In genomic region chr15:9155325-9155724, GRCm38 (mm10) we compare ENCODE assay signal across 9 mouse cellular contexts. TPM values are rescaled to one million over a fixed set of nuclear protein-coding genes. Genes with fewer than 3 reads are reported as not detected.
DNase-seq lines count a peak whose midpoint lies in the region; ATAC-seq and TF ChIP-seq lines count a peak whose summit lies in the region.
"Had no signal": no experiment of that assay in that cellular context is flagged by ENCODE, and none has a peak within 500 bp of the region (broad histone marks: within the 10 kb centered on the region; RNA-seq: fewer than 3 reads in every experiment).

TSS of gene Skp2 (minus strand) at chr15:9155425.

- H3K9ac ChIP-seq in neural tube, embryonic 11.5 days (ENCODE audit: low read length), result no peak within 1 kb of the TSS
- no peak within 1 kb of the TSS for H3K9ac ChIP-seq in intestine, postnatal 0 days (ENCODE audit: low read depth, low read length)
- no peak within 1 kb of the TSS for H3K9ac ChIP-seq in neural tube, embryonic 14.5 days (replicated peaks; ENCODE audit: low read depth, low read length)

- no peak for TF ChIP-seq CTCF in intestine, postnatal 0 days (IDR thresholded peaks at IDR 0.05; ENCODE audit: low read depth)

- peaks cover 5% of the 10 kb centered on the region; the same call in 1 of the 2 replicates for H3K36me3 ChIP-seq in neural tube, embryonic 11.5 days (ENCODE audit: control insufficient read depth, insufficient read depth, low read length)
- H3K36me3 ChIP-seq in intestine, postnatal 0 days (ENCODE audit: control insufficient read depth, insufficient read depth), result peaks cover 35% of the 10 kb centered on the region
- peaks cover 26% of the 10 kb centered on the region for H3K36me3 ChIP-seq in neural tube, embryonic 14.5 days (ENCODE audit: control insufficient read depth, insufficient read depth, low read length)

- no peaks in the 10 kb centered on the region for H3K4me1 ChIP-seq in neural tube, embryonic 11.5 days (ENCODE audit: control insufficient read depth, insufficient read depth, low read length)
- no peaks in the 10 kb centered on the region for H3K4me1 ChIP-seq in intestine, postnatal 0 days (replicated peaks; ENCODE audit: control insufficient read depth, insufficient read depth, low read length)
- no peaks in the 10 kb centered on the region for H3K4me1 ChIP-seq in neural tube, embryonic 14.5 days (ENCODE audit: control insufficient read depth, insufficient read depth, low read length)

- no peak for DNase-seq in neural tube, embryonic 11.5 days (ENCODE audit: low spot score)
- DNase-seq in neural tube, embryonic 10.5 days (ENCODE audit: extremely low spot score, low spot score), result no peak
- no peak for DNase-seq in B cell, adult 2 months
- DNase-seq in layer of hippocampus, adult 18-20 months (ENCODE audit: low spot score in 2 of 2), result no peak

- H3K27ac ChIP-seq in neural tube, embryonic 11.5 days (ENCODE audit: low read depth, low read length), result no peak within 1 kb of the TSS
- no peak within 1 kb of the TSS for H3K27ac ChIP-seq in intestine, postnatal 0 days (ENCODE audit: low read depth, low read length)
- no peak within 1 kb of the TSS for H3K27ac ChIP-seq in neural tube, embryonic 14.5 days (ENCODE audit: low read depth, low read length)
- H3K27ac ChIP-seq: layer of hippocampus, adult 2 months had no signal

- no peak for ATAC-seq in neural tube, embryonic 11.5 days (ENCODE audit: insufficient read depth, low FRiP score, low TSS enrichment)
- no peak for ATAC-seq in erythroid progenitor cell, adult 5-6 weeks (replicated peaks; ENCODE audit: low FRiP score, poor library complexity, severe bottlenecking)
- no peak for ATAC-seq in intestine, postnatal 0 days
- no peak for ATAC-seq in neural tube, embryonic 14.5 days (ENCODE audit: low read depth)

- no peaks in the 10 kb centered on the region for H3K27me3 ChIP-seq in neural tube, embryonic 11.5 days (ENCODE audit: control insufficient read depth, insufficient read depth, low read length)
- no peaks in the 10 kb centered on the region for H3K27me3 ChIP-seq in intestine, postnatal 0 days (replicated peaks; ENCODE audit: control insufficient read depth, insufficient read depth, low read length)
- no peaks in the 10 kb centered on the region for H3K27me3 ChIP-seq in neural tube, embryonic 14.5 days (ENCODE audit: control insufficient read depth, insufficient read depth, low read length)

- no peak within 1 kb of the TSS for H3K4me2 ChIP-seq in neural tube, embryonic 11.5 days (ENCODE audit: low read depth)
- H3K4me2 ChIP-seq in intestine, postnatal 0 days (replicated peaks; ENCODE audit: low read depth), result no peak within 1 kb of the TSS
- H3K4me2 ChIP-seq in neural tube, embryonic 14.5 days (ENCODE audit: low read depth, low read length), result no peak within 1 kb of the TSS

- H3K4me3 ChIP-seq in neural tube, embryonic 11.5 days (ENCODE audit: low read depth, low read length), result no peak within 1 kb of the TSS
- no peak within 1 kb of the TSS for H3K4me3 ChIP-seq in intestine, postnatal 0 days (ENCODE audit: low read depth, low read length)
- no peak within 1 kb of the TSS for H3K4me3 ChIP-seq in neural tube, embryonic 14.5 days (ENCODE audit: low read depth, low read length)
- H3K4me3 ChIP-seq: layer of hippocampus, adult 2 months; myocyte had no signal

- no peaks in the 10 kb centered on the region for H3K9me3 ChIP-seq in neural tube, embryonic 11.5 days (ENCODE audit: control insufficient read depth, low read length)
- H3K9me3 ChIP-seq in intestine, postnatal 0 days (ENCODE audit: control insufficient read depth), result no peaks in the 10 kb centered on the region
- H3K9me3 ChIP-seq in neural tube, embryonic 14.5 days (ENCODE audit: control insufficient read depth, low read length), result no peaks in the 10 kb centered on the region

RNA-seq across cellular contexts. Expression of gene Skp2, which starts in this region (rescaled TPM):
- 105 and 113 TPM in 2 replicates for polyA plus RNA-seq in neural tube, embryonic 11.5 days (2014; fragmentation: Nextera tagmentation; extraction: Ambion mirVana)
- total RNA-seq in erythroid progenitor cell, adult 5-6 weeks (2015; ENCODE audit: low replicate concordance), result 35.3 and 40.7 TPM in 2 replicates
- 23.9 and 32.2 TPM in 2 replicates for total RNA-seq in erythroid progenitor cell, adult 5-6 weeks (2017; ENCODE audit: low replicate concordance)
- 13.9 and 14.7 TPM in 2 replicates for polyA plus RNA-seq in intestine, postnatal 0 days (2015; fragmentation: Nextera tagmentation; extraction: Ambion mirVana)
- 14.2 and 19.8 TPM in 2 replicates for polyA plus RNA-seq in neural tube, embryonic 14.5 days (2014; fragmentation: Nextera tagmentation; extraction: Ambion mirVana)
- 1 to 10 TPM; 4.0 to 4.7 TPM for total RNA-seq in layer of hippocampus, adult 18-20 months (2021)

Comparison
In these comparisons a context has a peak if more than half of its experiments do, and no peak if none do; other contexts are left out.
1. RNA of gene Skp2 (total RNA-seq): 23.9 to 40.7 TPM in erythroid progenitor cell, adult 5-6 weeks; 4.0 to 4.7 TPM in layer of hippocampus, adult 18-20 months; every median in the first group is over 4 times any median in the second.